Mouse (Mus musculus): Measurements from ENCODE around the gene Spag4. TPM values are rescaled to one million over a fixed set of nuclear protein-coding genes. Genes with fewer than 3 reads are reported as not detected.

Spag4 gene
- polyA plus RNA-seq, 1 experiment from 2014 or later: 1.6 TPM

DNA sequence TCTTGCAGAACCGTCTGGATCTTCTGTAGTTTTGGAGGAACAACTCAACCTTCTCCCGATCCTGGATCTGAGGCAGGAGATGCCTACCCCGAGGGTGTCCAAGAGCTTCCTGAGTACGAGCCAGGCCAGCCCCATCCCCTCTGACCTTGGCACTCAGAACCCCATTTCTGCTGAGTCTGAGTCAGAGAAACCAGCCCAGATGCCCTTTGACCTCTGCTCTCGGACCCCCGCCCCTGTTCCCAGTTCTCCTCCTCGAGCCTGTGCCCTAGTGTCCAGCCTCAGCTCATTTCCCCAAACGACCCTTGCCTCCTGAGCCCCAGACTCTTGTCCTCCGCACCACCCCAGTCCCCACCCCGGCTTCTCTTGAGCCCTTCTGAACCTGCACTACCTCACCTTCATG is 1.2 kb downstream of the Spag4 start:
- Histone ChIP-seq H3K9ac (ENCODE audit: low read length) (peak overlapping the region; percentile 87), H3K27me3 (ENCODE audit: control insufficient read depth, insufficient read depth, low read length) (no peaks in the 10 kb centered on the region), H3K4me1 (ENCODE audit: control insufficient read depth, insufficient read depth, low read length) (0 out of 2 replicates have a peak, but pooled peaks cover 4% of the 10 kb centered on the region), H3K4me3 (ENCODE audit: low read length) (peak overlapping the region; percentile 83), H3K27ac (ENCODE audit: low read length) (no peak overlapping the region), H3K4me2 (ENCODE audit: low read depth, low read length) (peak overlapping the region; percentile 99), H3K9me3 (replicated peaks; ENCODE audit: control insufficient read depth, low read length) (no peaks in the 10 kb centered on the region), H3K36me3 (ENCODE audit: control insufficient read depth, insufficient read depth) (peaks cover 10% of the 10 kb centered on the region; the same call in 1 of the 2 replicates)
- 42% methylated on average over 10 of the region's 10 CpGs for WGBS
- no peak for ATAC-seq (replicated peaks; ENCODE audit: extremely low read depth, insufficient read depth, low FRiP score)

- Histone ChIP-seq H3K36me3 (ENCODE audit: control insufficient read depth, insufficient read depth) (peaks cover 26% of the 10 kb centered on the region), H3K4me3 (ENCODE audit: low read length) (no peak overlapping the region), H3K9ac (ENCODE audit: low read length) (no peak overlapping the region), H3K9me3 (replicated peaks; ENCODE audit: control insufficient read depth, low read length) (no peaks in the 10 kb centered on the region), H3K4me1 (ENCODE audit: control insufficient read depth, insufficient read depth, low read length) (0 out of 2 replicates have a peak, but pooled peaks cover 4% of the 10 kb centered on the region), H3K27me3 (ENCODE audit: control insufficient read depth, insufficient read depth, low read length) (no peaks in the 10 kb centered on the region), H3K4me2 (ENCODE audit: low read depth, low read length) (no peak overlapping the region), H3K27ac (ENCODE audit: low read length) (no peak overlapping the region)
- no peak for ATAC-seq (replicated peaks; ENCODE audit: extremely low read depth, insufficient read depth, low FRiP score)
- 88% methylated on average over 10 of the region's 10 CpGs for WGBS
Measured at GRCm38 (mm10) chr2:156067916-156068315, 2.9 kb downstream of the Spag4 start.

DNA sequence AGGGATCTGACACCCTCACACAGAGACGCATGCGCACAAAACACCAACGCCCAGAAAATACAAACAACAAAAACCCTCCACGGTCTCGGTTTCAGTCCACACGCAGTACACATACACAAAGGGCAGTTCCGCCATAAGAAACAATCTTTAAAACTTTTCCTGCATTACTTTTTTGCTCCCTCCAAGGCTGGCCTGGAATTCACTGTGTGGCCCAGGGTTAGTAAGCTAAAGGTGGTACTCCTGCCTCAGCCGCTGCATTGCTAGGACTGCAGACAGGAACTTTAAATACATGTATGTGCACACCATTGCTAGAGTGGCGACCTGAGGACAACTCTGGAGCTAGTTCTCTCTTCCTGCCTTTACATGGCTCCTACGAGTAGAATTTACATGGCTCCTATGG is 6.3 kb downstream of the Spag4 start:
- Histone ChIP-seq H3K4me3 (ENCODE audit: low read length) (no peak overlapping the region), H3K9ac (ENCODE audit: low read length) (no peak overlapping the region), H3K36me3 (ENCODE audit: control insufficient read depth, insufficient read depth) (peaks cover 56% of the 10 kb centered on the region), H3K4me1 (ENCODE audit: control insufficient read depth, insufficient read depth, low read length) (no peaks in the 10 kb centered on the region), H3K27me3 (ENCODE audit: control insufficient read depth, insufficient read depth, low read length) (no peaks in the 10 kb centered on the region), H3K27ac (ENCODE audit: low read length) (no peak overlapping the region), H3K4me2 (ENCODE audit: low read depth, low read length) (no peak overlapping the region), H3K9me3 (replicated peaks; ENCODE audit: control insufficient read depth, low read length) (no peaks in the 10 kb centered on the region)
- 96% methylated on average over 10 of the region's 10 CpGs for WGBS
- ATAC-seq (replicated peaks; ENCODE audit: extremely low read depth, insufficient read depth, low FRiP score): no peak

DNA sequence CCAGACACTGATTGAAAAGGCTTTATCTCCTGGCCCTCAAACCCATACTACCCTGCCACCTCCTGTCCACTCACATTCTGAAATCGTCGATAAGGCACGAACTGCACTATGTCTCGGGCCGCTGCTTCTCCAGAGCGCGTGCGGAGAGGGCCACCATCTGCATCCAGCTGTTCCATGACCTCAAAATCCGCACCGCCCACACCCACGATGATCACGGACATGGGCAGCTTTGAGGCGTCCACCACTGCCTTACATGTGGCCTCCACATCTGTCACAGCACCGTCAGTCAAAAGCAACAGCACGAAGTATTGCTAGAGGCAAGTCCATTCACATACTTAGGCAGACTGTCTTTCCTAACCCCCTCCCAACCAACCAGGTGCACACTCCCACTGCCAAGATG is 8.8 kb downstream of the Spag4 start:
- Histone ChIP-seq H3K36me3 (ENCODE audit: control insufficient read depth, insufficient read depth) (peaks cover 69% of the 10 kb centered on the region), H3K27me3 (ENCODE audit: control insufficient read depth, insufficient read depth, low read length) (no peaks in the 10 kb centered on the region), H3K4me2 (ENCODE audit: low read depth, low read length) (no peak overlapping the region), H3K27ac (ENCODE audit: low read length) (no peak overlapping the region), H3K4me1 (ENCODE audit: control insufficient read depth, insufficient read depth, low read length) (no peaks in the 10 kb centered on the region), H3K9me3 (replicated peaks; ENCODE audit: control insufficient read depth, low read length) (no peaks in the 10 kb centered on the region), H3K9ac (ENCODE audit: low read length) (no peak overlapping the region), H3K4me3 (ENCODE audit: low read length) (no peak overlapping the region)
- WGBS: 88% methylated on average over 15 of the region's 15 CpGs
- no peak for ATAC-seq (replicated peaks; ENCODE audit: extremely low read depth, insufficient read depth, low FRiP score)

DNA sequence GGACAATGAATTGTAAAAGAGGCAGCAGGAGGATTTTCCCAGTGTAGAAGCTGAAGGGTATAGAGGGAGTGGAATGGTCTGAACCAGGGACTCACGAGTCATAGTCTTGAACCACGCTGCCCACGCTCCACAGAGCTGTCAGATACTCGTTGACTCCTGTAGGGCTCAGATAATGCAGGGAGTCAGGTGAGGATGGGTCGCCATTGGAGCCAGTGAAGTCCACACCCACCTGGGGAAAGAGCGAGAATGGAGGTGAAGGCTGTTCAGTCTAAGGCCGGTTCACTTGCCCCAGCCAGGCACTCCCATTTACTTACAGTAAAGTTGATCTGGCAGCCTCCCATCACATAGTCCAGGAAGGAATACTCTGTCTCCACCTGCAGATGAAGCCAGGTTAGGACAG is 12.5 kb downstream of the Spag4 start:
- Histone ChIP-seq H3K36me3 (ENCODE audit: control insufficient read depth, insufficient read depth) (peaks cover 49% of the 10 kb centered on the region), H3K27me3 (ENCODE audit: control insufficient read depth, insufficient read depth, low read length) (no peaks in the 10 kb centered on the region), H3K27ac (ENCODE audit: low read length) (no peak overlapping the region), H3K9me3 (replicated peaks; ENCODE audit: control insufficient read depth, low read length) (no peaks in the 10 kb centered on the region), H3K4me3 (ENCODE audit: low read length) (no peak overlapping the region), H3K4me1 (ENCODE audit: control insufficient read depth, insufficient read depth, low read length) (peaks cover 14% of the 10 kb centered on the region), H3K9ac (ENCODE audit: low read length) (no peak overlapping the region), H3K4me2 (ENCODE audit: low read depth, low read length) (no peak overlapping the region)
- WGBS: 83% methylated on average over 7 of the region's 7 CpGs
- no peak for ATAC-seq (replicated peaks; ENCODE audit: extremely low read depth, insufficient read depth, low FRiP score)

GRCm38 (mm10) chr2:156078421-156079182 is 13.6 kb downstream of the Spag4 start:
- Histone ChIP-seq H3K27ac (ENCODE audit: low read length) (no peak overlapping the region), H3K9me3 (replicated peaks; ENCODE audit: control insufficient read depth, low read length) (no peaks in the 10 kb centered on the region), H3K36me3 (ENCODE audit: control insufficient read depth, insufficient read depth) (peaks cover 38% of the 10 kb centered on the region), H3K4me2 (ENCODE audit: low read depth, low read length) (no peak overlapping the region), H3K27me3 (ENCODE audit: control insufficient read depth, insufficient read depth, low read length) (no peaks in the 10 kb centered on the region), H3K4me1 (ENCODE audit: control insufficient read depth, insufficient read depth, low read length) (peaks cover 14% of the 10 kb centered on the region), H3K9ac (ENCODE audit: low read length) (no peak overlapping the region), H3K4me3 (ENCODE audit: low read length) (no peak overlapping the region)
- no peak for ATAC-seq (replicated peaks; ENCODE audit: extremely low read depth, insufficient read depth, low FRiP score)
- 84% methylated on average over 16 of the region's 16 CpGs for WGBS

GRCm38 (mm10) chr2:156079183-156079560 is 14.2 kb downstream of the Spag4 start:
- no peaks in the 10 kb centered on the region for H3K9me3 ChIP-seq (replicated peaks; ENCODE audit: control insufficient read depth, low read length)
- ATAC-seq (replicated peaks; ENCODE audit: extremely low read depth, insufficient read depth, low FRiP score): no peak
- H3K9ac ChIP-seq (ENCODE audit: low read length): no peak overlapping the region
- no peak overlapping the region for H3K4me3 ChIP-seq (ENCODE audit: low read length)
- H3K4me1 ChIP-seq (ENCODE audit: control insufficient read depth, insufficient read depth, low read length): peaks cover 14% of the 10 kb centered on the region
- no peaks in the 10 kb centered on the region for H3K27me3 ChIP-seq (ENCODE audit: control insufficient read depth, insufficient read depth, low read length)
- WGBS: 77% methylated on average over 8 of the region's 8 CpGs
- H3K27ac ChIP-seq (ENCODE audit: low read length): 0 out of 2 replicates have a peak overlapping the region, but pooled peaks have one; percentile 19
- H3K36me3 ChIP-seq (ENCODE audit: control insufficient read depth, insufficient read depth): peaks cover 33% of the 10 kb centered on the region
- H3K4me2 ChIP-seq (ENCODE audit: low read depth, low read length): no peak overlapping the region

DNA sequence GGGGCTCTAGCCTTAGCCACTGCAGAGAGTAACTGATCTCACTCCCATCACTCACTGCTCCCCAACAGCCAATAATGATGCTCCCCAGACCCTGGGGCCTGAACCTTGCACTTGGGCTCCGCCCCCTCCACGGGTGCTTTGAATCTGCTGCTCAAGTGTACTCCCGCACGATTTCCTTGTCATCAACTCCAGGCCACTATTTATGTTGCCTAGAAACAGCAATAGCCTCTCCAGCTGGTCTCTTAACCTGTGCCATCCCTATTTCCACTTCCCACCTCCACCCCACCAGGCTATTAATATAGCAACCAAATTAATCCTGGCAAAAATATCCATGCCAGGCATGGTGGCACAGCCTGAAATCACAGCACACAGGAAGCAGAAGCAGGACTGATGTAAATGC is 14.7 kb downstream of the Spag4 start:
- H3K27ac ChIP-seq (ENCODE audit: low read length): peak overlapping the region; percentile 11; the same call in 1 of the 2 replicates
- WGBS: 27% methylated on average over 4 of the region's 4 CpGs
- ATAC-seq (replicated peaks; ENCODE audit: extremely low read depth, insufficient read depth, low FRiP score): peak; percentile 54; the same call in 1 of the 2 replicates

GRCm38 (mm10) chr2:156080391-156080790 is 15.4 kb downstream of the Spag4 start:
- no peaks in the 10 kb centered on the region for H3K9me3 ChIP-seq (replicated peaks; ENCODE audit: control insufficient read depth, low read length)
- no peak overlapping the region for H3K4me2 ChIP-seq (ENCODE audit: low read depth, low read length)
- peaks cover 22% of the 10 kb centered on the region for H3K36me3 ChIP-seq (ENCODE audit: control insufficient read depth, insufficient read depth)
- peak overlapping the region; percentile 11; the same call in 1 of the 2 replicates for H3K27ac ChIP-seq (ENCODE audit: low read length)
- no peak overlapping the region for H3K4me3 ChIP-seq (ENCODE audit: low read length)
- no peaks in the 10 kb centered on the region for H3K27me3 ChIP-seq (ENCODE audit: control insufficient read depth, insufficient read depth, low read length)
- H3K4me1 ChIP-seq (ENCODE audit: control insufficient read depth, insufficient read depth, low read length): peaks cover 14% of the 10 kb centered on the region
- ATAC-seq (replicated peaks; ENCODE audit: extremely low read depth, insufficient read depth, low FRiP score): no peak
- 74% methylated on average over 7 of the region's 7 CpGs for WGBS
- H3K9ac ChIP-seq (ENCODE audit: low read length): no peak overlapping the region

More for the DNA sequence above, 14.7 kb downstream of the Spag4 start:
- H3K27me3 ChIP-seq (ENCODE audit: control insufficient read depth, insufficient read depth, low read length): no peaks in the 10 kb centered on the region
- no peak overlapping the region for H3K4me2 ChIP-seq (ENCODE audit: low read depth, low read length)
- H3K9me3 ChIP-seq (replicated peaks; ENCODE audit: control insufficient read depth, low read length): no peaks in the 10 kb centered on the region
- no peak overlapping the region for H3K4me3 ChIP-seq (ENCODE audit: low read length)
- H3K36me3 ChIP-seq (ENCODE audit: control insufficient read depth, insufficient read depth): peaks cover 29% of the 10 kb centered on the region
- H3K4me1 ChIP-seq (ENCODE audit: control insufficient read depth, insufficient read depth, low read length): peaks cover 14% of the 10 kb centered on the region
- H3K9ac ChIP-seq (ENCODE audit: low read length): no peak overlapping the region

All from heart, embryonic 16.5 days (tissue).